Mouse (Mus musculus) heart, postnatal 25 days (tissue): ENCODE measurements around the gene Mospd3. TPM values are rescaled to one million over a fixed set of nuclear protein-coding genes. Genes with fewer than 3 reads are reported as not detected.

ENCODE experiments used
- total RNA-seq, 2 experiments: library from RNA; stranded (reverse); gene quantifications; 2 replicates each; pipeline ENCODE4 v1.2.3; 2021

The Mospd3 gene
- total RNA-seq, 2 experiments from 2014 or later: 16.2 to 17.5 TPM

Other genes starting within 250 kb of the Mospd3 start
- not detected for gene Zan, start 124.0 kb downstream of the Mospd3 start, total RNA-seq
- 10 to 100 TPM; 14.8 to 15.3 TPM for gene Pop7, start 98.5 kb downstream of the Mospd3 start, total RNA-seq
- 10 to 100 TPM; 28.6 to 29.1 TPM for gene Gigyf1, start 82.5 kb downstream of the Mospd3 start, total RNA-seq
- gene Epo, start 67.8 kb downstream of the Mospd3 start, total RNA-seq: not detected
- gene Gnb2, start 67.5 kb downstream of the Mospd3 start, total RNA-seq: 100 to 1,000 TPM; 245 to 246 TPM
- gene Actl6b, start 47.5 kb downstream of the Mospd3 start, total RNA-seq: not detected
- under 1 TPM in 1 of 2 experiments, not detected in 1; 0.08 TPM for gene Tfr2, start 31.2 kb downstream of the Mospd3 start, total RNA-seq
- 10 to 100 TPM; 66.9 to 71.3 TPM for gene Pcolce, start 12.7 kb upstream of the Mospd3 start, total RNA-seq
- under 1 TPM; 0.11 to 0.36 TPM for gene Fbxo24, start 27.9 kb upstream of the Mospd3 start, total RNA-seq
- gene Lrch4, start 28.1 kb upstream of the Mospd3 start, total RNA-seq: 10 to 100 TPM; 17.6 to 18.2 TPM
- 1 to 10 TPM; 3.2 to 4.5 TPM for gene Gm20605, start 28.1 kb upstream of the Mospd3 start, total RNA-seq
- gene Sap25, start 40.3 kb upstream of the Mospd3 start, total RNA-seq: 1 to 10 TPM; 3.0 to 3.9 TPM
- under 1 TPM; 0.29 to 0.48 TPM for gene Irs3, start 44.7 kb upstream of the Mospd3 start, total RNA-seq
- gene Agfg2, start 83.7 kb upstream of the Mospd3 start, total RNA-seq: 10 to 100 TPM; 11.8 to 13.3 TPM
- gene Nyap1, start 140.5 kb upstream of the Mospd3 start, total RNA-seq: under 1 TPM; 0.98 to 0.99 TPM
- gene Tsc22d4, start 144.7 kb upstream of the Mospd3 start, total RNA-seq: 100 to 1,000 TPM; 282 to 288 TPM
- 10 to 100 TPM; 11.1 to 13.4 TPM for gene Ppp1r35, start 177.8 kb upstream of the Mospd3 start, total RNA-seq
- gene Mepce, start 186.6 kb upstream of the Mospd3 start, total RNA-seq: 10 to 100 TPM; 20.6 to 29.3 TPM
- under 1 TPM; 0.57 to 0.89 TPM for gene Zcwpw1, start 186.7 kb upstream of the Mospd3 start, total RNA-seq
- gene Pilra, start 235.2 kb upstream of the Mospd3 start, total RNA-seq: 1 to 10 TPM; 1.7 to 1.9 TPM